Mouse (Mus musculus) G1E (cell line): ENCODE measurements at regions not wholly inside any gene's neighbourhood (a gene's known extent, or its start where the extent isn't known, plus 50 kb on each side); places are given as distances from the start of the nearest gene placed in this dataset.

ENCODE experiments used
- ATAC-seq: 2 replicates; pipeline ENCODE4 v1.8.0; 2016; ENCODE audit warnings: mild to moderate bottlenecking; ENCODE audit not compliant: insufficient number of reproducible peaks, poor library complexity, low FRiP score, severe bottlenecking; ENCODE audit errors: extremely low read depth
- DNase-seq: peaks from one replicate; pipeline ENCODE4 v3.0.0; 2012; ENCODE audit warnings: low spot score
- H3K27me3 ChIP-seq: 2 replicates; pipeline ENCODE4 v1.6.1; 2012; ENCODE audit warnings: mild to moderate bottlenecking, low read length, inconsistent platforms; ENCODE audit not compliant: insufficient read depth
- H3K36me3 ChIP-seq: replicated peaks from 2 replicates; pipeline ENCODE3; 2012; ENCODE audit warnings: mild to moderate bottlenecking, inconsistent platforms
- H3K4me1 ChIP-seq: 2 replicates; pipeline ENCODE4 v1.6.1; 2012; ENCODE audit warnings: low read depth, low read length, inconsistent platforms, mixed read lengths; ENCODE audit not compliant: insufficient read depth
- H3K4me3 ChIP-seq: 2 replicates; pipeline ENCODE4 v1.5.1; 2012; ENCODE audit warnings: low read depth, mild to moderate bottlenecking, inconsistent platforms, low read length, moderate library complexity, mixed read lengths
- H3K9me3 ChIP-seq: replicated peaks from 2 replicates; pipeline ENCODE4 v1.6.1; 2012; ENCODE audit warnings: inconsistent platforms
- CTCF ChIP-seq: IDR thresholded peaks from 2 replicates; pipeline ENCODE4 v1.5.1; 2012; ENCODE audit warnings: low read depth, low read length, inconsistent platforms, mixed read lengths
- GATA1 ChIP-seq: IDR thresholded peaks from 2 replicates; pipeline ENCODE4 v1.6.1; 2012; ENCODE audit warnings: borderline replicate concordance, low read length, inconsistent platforms, mixed read lengths
- GATA2 ChIP-seq: IDR thresholded peaks from 2 replicates; pipeline ENCODE4 v1.6.1; 2012; ENCODE audit warnings: low read depth, low read length, inconsistent platforms, borderline replicate concordance
- POLR2AphosphoS5 ChIP-seq: IDR thresholded peaks from 2 replicates; pipeline ENCODE4 v1.6.1; 2012; ENCODE audit warnings: low read depth, low read length, inconsistent platforms; ENCODE audit not compliant: insufficient replicate concordance
- TAL1 ChIP-seq: conservative IDR thresholded peaks from 2 replicates; pipeline ENCODE4 v1.6.1; 2012; ENCODE audit warnings: low read depth, low read length, inconsistent platforms, mixed read lengths

GRCm38 (mm10) chr12:10589537-10589936, 199.0 kb downstream of the Rdh14 start:
- Histone ChIP-seq H3K4me3 (no peak overlapping the region), H3K36me3 (no peaks in the 10 kb centered on the region), H3K27me3 (no peaks in the 10 kb centered on the region), H3K9me3 (no peaks in the 10 kb centered on the region), H3K4me1 (no peaks in the 10 kb centered on the region)
- peak; percentile 54 for ATAC-seq
- DNase-seq, result peak; percentile 22
- TF ChIP-seq GATA2 (no peak), POLR2AphosphoS5 (no peak), CTCF (peak; percentile 86), GATA1 (no peak), TAL1 (no peak)

- TF ChIP-seq GATA1 (no peak), GATA2 (no peak), POLR2AphosphoS5 (no peak), CTCF (peak; percentile 59; the same call in 1 of the 2 replicates)
- Histone ChIP-seq H3K4me3 (no peak overlapping the region), H3K36me3 (no peaks in the 10 kb centered on the region), H3K4me1 (no peaks in the 10 kb centered on the region), H3K27me3 (no peaks in the 10 kb centered on the region), H3K9me3 (no peaks in the 10 kb centered on the region)
- DNase-seq (no peak), ATAC-seq (no peak)
Measured at GRCm38 (mm10) chr12:10597976-10598746, 207.6 kb downstream of the Rdh14 start.

- Histone ChIP-seq H3K36me3 (no peaks in the 10 kb centered on the region), H3K9me3 (no peaks in the 10 kb centered on the region), H3K4me3 (no peak overlapping the region), H3K4me1 (no peaks in the 10 kb centered on the region), H3K27me3 (no peaks in the 10 kb centered on the region)
- no peak for DNase-seq
- TF ChIP-seq TAL1, result no peak
- TF ChIP-seq CTCF, result no peak
- no peak for TF ChIP-seq GATA2
- TF ChIP-seq GATA1, result no peak
- TF ChIP-seq POLR2AphosphoS5, result no peak
- ATAC-seq, result no peak
Measured at GRCm38 (mm10) chr12:10600111-10600510, 209.5 kb downstream of the Rdh14 start.

GRCm38 (mm10) chr12:10618319-10618718, 227.7 kb downstream of the Rdh14 start:
- Histone ChIP-seq H3K9me3 (no peaks in the 10 kb centered on the region), H3K27me3 (no peaks in the 10 kb centered on the region), H3K4me3 (no peak overlapping the region), H3K4me1 (no peaks in the 10 kb centered on the region), H3K36me3 (no peaks in the 10 kb centered on the region)
- TF ChIP-seq GATA2 (no peak), TAL1 (no peak), GATA1 (no peak), CTCF (no peak), POLR2AphosphoS5 (no peak)
- ATAC-seq (no peak), DNase-seq (no peak)

- no peak overlapping the region for H3K4me3 ChIP-seq
- H3K36me3 ChIP-seq, result no peaks in the 10 kb centered on the region
- H3K27me3 ChIP-seq, result no peaks in the 10 kb centered on the region
- no peak for DNase-seq
- TF ChIP-seq GATA2 (no peak), TAL1 (no peak), CTCF (no peak), POLR2AphosphoS5 (no peak), GATA1 (no peak)
- H3K9me3 ChIP-seq, result no peaks in the 10 kb centered on the region
- ATAC-seq, result no peak
- H3K4me1 ChIP-seq, result no peaks in the 10 kb centered on the region
Measured at GRCm38 (mm10) chr12:10620541-10620940, 230.0 kb downstream of the Rdh14 start.

GRCm38 (mm10) chr12:10638591-10638990, 248.0 kb downstream of the Rdh14 start:
- Histone ChIP-seq H3K27me3 (no peaks in the 10 kb centered on the region), H3K9me3 (no peaks in the 10 kb centered on the region), H3K36me3 (no peaks in the 10 kb centered on the region), H3K4me1 (no peaks in the 10 kb centered on the region), H3K4me3 (no peak overlapping the region)
- TF ChIP-seq POLR2AphosphoS5 (no peak), CTCF (no peak), GATA2 (no peak), GATA1 (no peak), TAL1 (no peak)
- no peak for DNase-seq
- no peak for ATAC-seq
